Mouse (Mus musculus): ENCODE results near the gene Snx10.

The Snx10 gene

GRCm38 (mm10) chr6:51636019-51636568 lies 112.4 kb downstream of the Snx10 start:
- ChIA-PET POLR2A (interaction anchor here in 1 of 4 experiments (0.7 kb wide), 1 partner anchor 19 kb away, joined by 6 read pairs; no protein-coding TSS in a partner anchor), CTCF (interaction anchor here in 2 of 4 experiments (0.5 to 0.6 kb wide), 2 partner anchors 23 to 253 kb away, joined by 7 to 10 read pairs; no protein-coding TSS in a partner anchor)

All from embryonic stem cell, embryonic (primary cell).